Mouse (Mus musculus): ENCODE measurements around the gene Cdv3. TPM values are rescaled to one million over a fixed set of nuclear protein-coding genes. Genes with fewer than 3 reads are reported as not detected.
A peak's percentile ranks its signal among the peaks of the same experiment; 100 is the strongest.

Cdv3 gene
- total and polyA plus RNA-seq, 3 experiments = 26.5 to 143 (median 121) TPM

DNA sequence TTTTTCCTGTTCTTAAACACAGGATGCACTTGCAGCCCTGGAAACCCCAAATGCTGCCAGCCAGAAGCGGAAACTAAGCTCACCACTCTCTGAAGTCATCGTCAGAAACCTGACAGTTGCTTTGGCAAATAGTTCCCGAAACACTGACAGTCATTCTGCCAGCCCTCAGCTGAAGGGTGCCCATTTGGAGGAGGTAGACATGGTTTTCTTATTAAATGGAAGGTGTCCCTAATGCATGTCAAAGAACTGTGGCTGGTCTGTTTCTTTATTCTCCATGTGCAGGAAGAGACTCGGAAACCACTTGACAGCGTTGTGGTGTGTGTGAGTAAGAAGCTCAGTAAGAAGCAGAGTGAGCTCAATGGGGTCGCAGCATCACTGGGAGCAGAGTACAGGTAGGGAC is 33.0 kb downstream of the Cdv3 start:
- intact Hi-C loops (cut with DNase I) = no loop called here
- Histone ChIP-seq H3K36me3 (ENCODE audit: control insufficient read depth, insufficient read depth, low read length) (peaks cover 3% of the 10 kb centered on the region), H3K4me3 (no peak overlapping the region), H3K27me3 (ENCODE audit: control insufficient read depth, insufficient read depth, low read length) (no peaks in the 10 kb centered on the region), H3K9ac (ENCODE audit: low read depth, low read length) (no peak overlapping the region), H3K79me2 (replicated peaks; ENCODE audit: control insufficient read depth, insufficient read depth, low read length) (no peaks in the 10 kb centered on the region), H3K27ac (no peak overlapping the region), H3K4me1 (ENCODE audit: control insufficient read depth, insufficient read depth, low read length) (no peaks in the 10 kb centered on the region; the same call in 1 of the 2 replicates)
- TF ChIP-seq POLR2A (IDR thresholded peaks at IDR 0.05; ENCODE audit: insufficient read depth, low read depth, low read length) = no peak
- WGBS = 57% methylated on average over 6 of the region's 6 CpGs
- DNase-seq = no peak

DNA sequence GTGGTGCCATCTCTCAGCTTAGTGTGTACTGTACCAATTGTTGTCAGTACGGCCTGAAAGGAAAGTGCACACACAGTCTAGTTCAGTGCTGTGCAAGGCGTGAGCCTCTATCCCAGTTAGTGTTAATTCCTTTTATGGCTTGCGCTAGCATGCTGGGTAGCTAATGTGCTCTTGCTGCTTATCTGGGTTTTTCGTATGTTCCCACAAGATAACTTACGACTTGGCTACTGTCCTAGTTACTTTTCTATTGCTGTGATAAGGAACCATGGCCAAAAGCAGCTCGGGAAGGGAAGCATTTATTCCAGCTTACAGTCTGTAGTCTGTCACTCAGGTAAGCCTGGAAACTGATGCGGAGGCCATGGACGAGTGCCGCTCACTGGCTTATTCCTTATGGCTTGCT is 39.2 kb downstream of the Cdv3 start:
- 61% methylated on average over 9 of the region's 9 CpGs for WGBS
- TF ChIP-seq CTCF (IDR thresholded peaks at IDR 0.05) (no peak), EP300 (IDR thresholded peaks at IDR 0.05; ENCODE audit: insufficient read depth, low read depth, low read length) (no peak), POLR2A (IDR thresholded peaks at IDR 0.05; ENCODE audit: insufficient read depth, low read depth, low read length) (no peak)
- Histone ChIP-seq H3K79me2 (replicated peaks; ENCODE audit: control insufficient read depth, insufficient read depth, low read length) (no peaks in the 10 kb centered on the region), H3K36me3 (ENCODE audit: control insufficient read depth, insufficient read depth, low read length) (no peaks in the 10 kb centered on the region), H3K4me3 (no peak overlapping the region), H3K4me1 (ENCODE audit: control insufficient read depth, insufficient read depth, low read length) (no peaks in the 10 kb centered on the region), H3K27me3 (ENCODE audit: control insufficient read depth, insufficient read depth, low read length) (no peaks in the 10 kb centered on the region), H3K27ac (no peak overlapping the region), H3K9ac (ENCODE audit: low read depth, low read length) (no peak overlapping the region)
- DNase-seq = no peak
- intact Hi-C loops (cut with DNase I) = no loop called here

DNA sequence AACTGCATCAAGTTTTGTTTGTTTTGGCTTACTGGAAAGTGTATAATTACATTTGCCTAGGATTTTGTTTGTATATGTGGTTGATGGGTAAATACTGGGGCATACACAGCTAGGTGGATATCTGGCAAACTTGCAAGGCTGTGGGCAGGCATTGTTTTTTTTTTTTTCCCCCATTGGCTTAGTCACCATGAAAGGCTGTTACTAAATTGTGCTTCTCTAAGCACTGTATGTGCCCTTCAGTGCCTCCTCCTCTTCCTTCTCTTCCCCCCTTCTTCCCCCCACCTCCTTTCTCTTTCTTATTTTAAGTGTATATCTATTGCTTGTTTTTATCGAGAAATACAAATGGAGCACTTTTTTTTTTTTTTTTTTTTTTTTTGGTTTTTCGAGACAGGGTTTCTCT is 41.0 kb downstream of the Cdv3 start:
- 91% methylated on average over 1 of the region's 2 CpGs for WGBS
- DNase-seq = no peak
- Histone ChIP-seq H3K36me3 (ENCODE audit: control insufficient read depth, insufficient read depth, low read length) (no peaks in the 10 kb centered on the region), H3K27ac (no peak overlapping the region), H3K9ac (ENCODE audit: low read depth, low read length) (no peak overlapping the region), H3K4me1 (ENCODE audit: control insufficient read depth, insufficient read depth, low read length) (no peaks in the 10 kb centered on the region), H3K79me2 (replicated peaks; ENCODE audit: control insufficient read depth, insufficient read depth, low read length) (no peaks in the 10 kb centered on the region), H3K4me3 (no peak overlapping the region), H3K27me3 (ENCODE audit: control insufficient read depth, insufficient read depth, low read length) (no peaks in the 10 kb centered on the region)
- no peak for TF ChIP-seq EP300 (IDR thresholded peaks at IDR 0.05; ENCODE audit: insufficient read depth, low read depth, low read length)
- no peak for TF ChIP-seq POLR2A (IDR thresholded peaks at IDR 0.05; ENCODE audit: insufficient read depth, low read depth, low read length)
- no peak for TF ChIP-seq CTCF (IDR thresholded peaks at IDR 0.05)
- intact Hi-C loops (cut with DNase I) = no loop called here

DNA sequence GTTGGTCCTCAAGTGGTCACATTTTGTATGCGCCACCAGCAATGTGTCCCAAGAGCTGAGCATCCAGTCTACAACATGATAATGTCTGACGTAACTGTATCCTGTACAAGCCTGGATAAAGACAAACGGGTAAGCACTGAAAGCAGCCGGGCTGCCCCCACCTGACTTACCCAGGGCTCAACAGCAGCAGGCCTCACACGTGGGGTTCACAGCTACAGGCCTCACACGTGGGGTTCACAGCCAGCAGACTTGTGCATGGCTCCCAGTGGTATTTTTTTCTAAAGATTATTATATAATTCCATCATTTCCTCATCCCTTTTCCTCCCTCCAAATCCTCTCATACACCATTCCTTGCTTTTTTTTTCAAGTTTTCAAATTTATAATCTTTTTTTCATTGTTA is 55.8 kb downstream of the Cdv3 start:
- WGBS = 85% methylated on average over 6 of the region's 6 CpGs
- intact Hi-C loops (cut with DNase I) = loop anchor here (5.0 to 10.0 kb wide), 3 partner anchors 57 to 675 kb away; partner anchors contain the start of gene Cdv3

DNA sequence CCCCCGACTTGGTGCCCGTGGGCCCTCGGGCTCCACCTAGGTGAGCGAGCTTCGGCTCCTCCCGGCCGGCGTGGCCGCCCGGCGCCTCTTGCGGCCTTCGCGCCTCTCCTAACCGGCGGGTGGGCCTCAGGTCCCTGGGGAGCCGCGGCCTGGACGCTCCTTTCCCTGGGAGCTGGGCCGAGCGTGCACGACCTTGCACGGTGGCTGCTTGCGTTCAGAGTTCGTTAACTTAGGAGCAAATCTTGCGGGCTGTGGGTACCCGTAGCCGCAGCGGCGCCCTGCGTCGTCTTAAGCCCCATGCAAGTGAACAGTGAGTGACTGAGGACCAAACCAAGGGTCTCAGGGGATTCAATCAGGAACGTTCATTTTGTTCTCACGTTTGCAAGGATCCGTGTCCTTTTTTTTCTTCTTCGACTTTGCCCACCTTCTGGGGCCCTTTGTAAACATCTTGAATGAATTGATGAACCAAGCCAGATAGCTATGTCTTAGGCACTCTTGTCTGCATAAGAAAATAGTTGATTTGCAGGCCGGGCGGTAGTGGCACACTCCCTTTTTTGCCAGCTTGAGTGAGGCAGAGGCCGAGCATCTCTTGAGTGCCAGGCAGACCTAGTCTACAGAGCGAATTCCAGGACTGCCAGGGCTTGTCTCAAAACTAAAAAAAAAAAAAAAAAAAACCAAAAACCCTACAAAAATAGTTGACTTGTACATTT is 60.2 kb downstream of the Cdv3 start:
- peaks cover 2% of the 10 kb centered on the region for H3K36me3 ChIP-seq (ENCODE audit: control insufficient read depth, insufficient read depth, low read length)
- intact Hi-C loops (cut with DNase I) = loop anchor here (5.0 to 10.0 kb wide), 3 partner anchors 62 to 671 kb away; partner anchors contain the start of gene Cdv3
- no peaks in the 10 kb centered on the region for H3K79me2 ChIP-seq (replicated peaks; ENCODE audit: control insufficient read depth, insufficient read depth, low read length)
- H3K27me3 ChIP-seq (ENCODE audit: control insufficient read depth, insufficient read depth, low read length) = no peaks in the 10 kb centered on the region
- H3K4me3 ChIP-seq = peak overlapping the region; percentile 84
- TF ChIP-seq EP300 (IDR thresholded peaks at IDR 0.05; ENCODE audit: insufficient read depth, low read depth, low read length) (no peak), CTCF (IDR thresholded peaks at IDR 0.05) (no peak), POLR2A (IDR thresholded peaks at IDR 0.05; ENCODE audit: insufficient read depth, low read depth, low read length) (no peak)
- no peak for DNase-seq
- H3K9ac ChIP-seq (ENCODE audit: low read depth, low read length) = peak overlapping the region; percentile 61
- no peaks in the 10 kb centered on the region for H3K4me1 ChIP-seq (ENCODE audit: control insufficient read depth, insufficient read depth, low read length)
- under 1% methylated on average over 40 of the region's 40 CpGs for WGBS
- peak overlapping the region; percentile 47 for H3K27ac ChIP-seq

More for the DNA sequence above, 55.8 kb downstream of the Cdv3 start:
- H3K4me3 ChIP-seq = no peak overlapping the region
- peaks cover 2% of the 10 kb centered on the region for H3K36me3 ChIP-seq (ENCODE audit: control insufficient read depth, insufficient read depth, low read length)
- H3K27me3 ChIP-seq (ENCODE audit: control insufficient read depth, insufficient read depth, low read length) = no peaks in the 10 kb centered on the region
- no peaks in the 10 kb centered on the region for H3K4me1 ChIP-seq (ENCODE audit: control insufficient read depth, insufficient read depth, low read length)
- no peak for DNase-seq
- H3K27ac ChIP-seq = no peak overlapping the region
- H3K79me2 ChIP-seq (replicated peaks; ENCODE audit: control insufficient read depth, insufficient read depth, low read length) = no peaks in the 10 kb centered on the region
- no peak overlapping the region for H3K9ac ChIP-seq (ENCODE audit: low read depth, low read length)
- TF ChIP-seq EP300 (IDR thresholded peaks at IDR 0.05; ENCODE audit: insufficient read depth, low read depth, low read length) (no peak), CTCF (IDR thresholded peaks at IDR 0.05) (no peak), POLR2A (IDR thresholded peaks at IDR 0.05; ENCODE audit: insufficient read depth, low read depth, low read length) (no peak)

DNA sequence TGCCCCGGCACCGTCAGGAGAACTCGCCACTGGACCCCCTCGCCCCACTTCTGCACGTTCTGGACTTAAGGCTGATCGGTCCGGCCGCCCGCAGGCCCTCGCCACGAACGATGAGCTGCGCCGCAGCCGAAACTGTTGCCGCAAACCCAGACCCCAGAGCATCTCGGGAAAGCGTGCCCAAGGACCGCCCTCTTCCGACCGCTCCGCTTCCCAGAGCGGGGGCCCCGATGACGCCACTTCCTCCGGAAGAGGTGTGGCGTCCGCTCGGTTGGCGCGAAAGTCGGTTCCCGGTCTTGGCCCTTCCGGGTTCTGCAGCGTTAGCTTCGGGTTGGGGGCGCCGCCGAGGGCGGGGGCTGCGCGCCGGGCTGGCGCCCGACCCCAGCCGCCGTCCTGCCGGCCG is 60.7 kb downstream of the Cdv3 start, which contains the start of the genes 1300017J02Rik and Topbp1:
TSS of gene 1300017J02Rik (minus strand) at position 156 of the 400 bp plus-strand sequence.
TSS of gene Topbp1 (plus strand) at position 289 of the 400 bp plus-strand sequence.
- peak within 1 kb of the TSS; percentile 84 for H3K4me3 ChIP-seq
- peak; percentile 94 to 96 for DNase-seq
- peak within 1 kb of the TSS; percentile 84 for H3K27ac ChIP-seq
- under 1% methylated on average over 49 of the region's 49 CpGs for WGBS
- H3K27me3 ChIP-seq (ENCODE audit: control insufficient read depth, insufficient read depth, low read length) = no peaks in the 10 kb centered on the region
- intact Hi-C loops (cut with DNase I) = loop anchor here (5.0 to 10.0 kb wide), 5 partner anchors 62 to 670 kb away; partner anchors contain the start of gene Cdv3
- no peaks in the 10 kb centered on the region for H3K79me2 ChIP-seq (replicated peaks; ENCODE audit: control insufficient read depth, insufficient read depth, low read length)
- no peaks in the 10 kb centered on the region for H3K4me1 ChIP-seq (ENCODE audit: control insufficient read depth, insufficient read depth, low read length)
- peaks cover 2% of the 10 kb centered on the region for H3K36me3 ChIP-seq (ENCODE audit: control insufficient read depth, insufficient read depth, low read length)
- TF ChIP-seq CTCF (IDR thresholded peaks at IDR 0.05) = no peak
- peak; percentile 99 for TF ChIP-seq POLR2A (IDR thresholded peaks at IDR 0.05; ENCODE audit: insufficient read depth, low read depth, low read length)
- no peak for TF ChIP-seq EP300 (IDR thresholded peaks at IDR 0.05; ENCODE audit: insufficient read depth, low read depth, low read length)
- H3K9ac ChIP-seq (ENCODE audit: low read depth, low read length) = peak within 1 kb of the TSS; percentile 87

Other genes with a start within 250 kb of the Cdv3 start
- 10 to 100 TPM; 19.4 to 19.8 TPM for gene Srprb, start 163.7 kb downstream of the Cdv3 start, total RNA-seq (2021)
- 31.0 and 43.5 TPM in 2 replicates for gene Srprb, start 163.7 kb downstream of the Cdv3 start, polyA plus RNA-seq (2012; rRNA removed)
- 1 to 10 TPM; 5.5 to 7.0 TPM for gene Gm20425, start 135.5 kb downstream of the Cdv3 start, total RNA-seq (2021)
- gene Gm20425, start 135.5 kb downstream of the Cdv3 start, polyA plus RNA-seq (2012; rRNA removed) = not detected in 2 replicates
- 10 to 100 TPM; 41.2 to 47.8 TPM for gene Trf, start 135.4 kb downstream of the Cdv3 start, total RNA-seq (2021)
- gene Trf, start 135.4 kb downstream of the Cdv3 start, polyA plus RNA-seq (2012; rRNA removed) = 52.9 and 87.2 TPM in 2 replicates
- gene 1300017J02Rik, start 60.8 kb downstream of the Cdv3 start, total RNA-seq (2021) = under 1 TPM in 1 of 2 experiments, not detected in 1; 0.16 TPM
- gene 1300017J02Rik, start 60.8 kb downstream of the Cdv3 start, polyA plus RNA-seq (2012; rRNA removed) = 0.18 TPM in 1 of 2 replicates, not detected in the other
- 10 to 100 TPM in 1 of 2 experiments, 1 to 10 TPM in 1; 7.6 to 12.2 TPM for gene Topbp1, start 60.6 kb downstream of the Cdv3 start, total RNA-seq (2021)
- 4.1 and 6.8 TPM in 2 replicates for gene Topbp1, start 60.6 kb downstream of the Cdv3 start, polyA plus RNA-seq (2012; rRNA removed)
- under 1 TPM; 0.52 to 0.99 TPM for gene Bfsp2, start 114.6 kb upstream of the Cdv3 start, total RNA-seq (2021)
- gene Bfsp2, start 114.6 kb upstream of the Cdv3 start, polyA plus RNA-seq (2012; rRNA removed) = 0.31 TPM in 1 of 2 replicates, not detected in the other

Measured in heart, adult 2 months (tissue).